Mouse (Mus musculus) midbrain, embryonic 14.5 days (tissue): Measurements from ENCODE around the gene Dlx1. TPM values are rescaled to one million over a fixed set of nuclear protein-coding genes. Genes with fewer than 3 reads are reported as not detected.

Experiments
- ATAC-seq: fragments of 200-750 bp; cut with Nextera tagmentation; 2 replicates; pipeline ENCODE4 v1.8.0; 2017; ENCODE audit warnings: moderate number of reproducible peaks, moderate library complexity; ENCODE audit not compliant: low FRiP score, low TSS enrichment
- DNase-seq: peaks from one replicate; pipeline ENCODE4 v3.0.0-alpha.2; 2015
- H3K27ac ChIP-seq: fragments of 300-500 bp; sonication (generic); replicated peaks from 2 replicates; pipeline ENCODE4 v1.5.1; 2014; ENCODE audit warnings: mild to moderate bottlenecking, low read depth, low read length, moderate library complexity
- H3K27me3 ChIP-seq: fragments of 300-500 bp; sonication (generic); 2 replicates; pipeline ENCODE4 v1.6.1; 2014; ENCODE audit warnings: low read length, control low read depth, mixed read lengths; ENCODE audit not compliant: control insufficient read depth, insufficient read depth
- H3K36me3 ChIP-seq: fragments of 300-500 bp; sonication (generic); 2 replicates; pipeline ENCODE4 v1.6.1; 2014; ENCODE audit warnings: low read length, control low read depth; ENCODE audit not compliant: control insufficient read depth, insufficient read depth
- H3K4me1 ChIP-seq: fragments of 300-500 bp; sonication (generic); 2 replicates; pipeline ENCODE4 v1.6.1; 2014; ENCODE audit warnings: mild to moderate bottlenecking, antibody characterized with exemption, low read length, control low read depth; ENCODE audit not compliant: control insufficient read depth, insufficient read depth
- H3K4me2 ChIP-seq: fragments of 300-500 bp; sonication (generic); 2 replicates; pipeline ENCODE4 v1.6.1; 2014; ENCODE audit warnings: mild to moderate bottlenecking, low read length, moderate library complexity
- H3K4me3 ChIP-seq: fragments of 300-500 bp; sonication (generic); replicated peaks from 2 replicates; pipeline ENCODE4 v1.5.1; 2014; ENCODE audit warnings: low read depth, low read length
- H3K9ac ChIP-seq: fragments of 300-500 bp; sonication (generic); replicated peaks from 2 replicates; pipeline ENCODE4 v1.6.1; 2014; ENCODE audit warnings: mild to moderate bottlenecking, low read length, moderate library complexity
- H3K9me3 ChIP-seq: fragments of 300-500 bp; sonication (generic); 2 replicates; pipeline ENCODE4 v1.6.1; 2016; ENCODE audit warnings: low read length, control low read depth, mixed read lengths; ENCODE audit not compliant: control insufficient read depth
- WGBS: fragments of 180-500 bp; shearing (Covaris S2); extraction: QIAGEN DNeasy Blood & Tissue Kit; methylation state at CpG from one replicate; pipeline ENCODE4 v1.1.7; 2014; 5-methylcytosine and 5-hydroxymethylcytosine counted together
- polyA plus RNA-seq: library from polyadenylated mRNA; unstranded; fragments of >200 nt; fragmentation: Nextera tagmentation; extraction: Ambion mirVana; gene quantifications from 2 replicates; pipeline ENCODE4 v1.2.1, GENCODE M21; 2014

Gene Dlx1
- polyA plus RNA-seq, 1 experiment from 2014 or later, result 0.61 TPM

- no peak for ATAC-seq
- H3K4me3 ChIP-seq, result no peak overlapping the region
- no peak overlapping the region for H3K4me2 ChIP-seq
- H3K9ac ChIP-seq, result no peak overlapping the region
- H3K9me3 ChIP-seq, result no peaks in the 10 kb centered on the region
- H3K4me1 ChIP-seq, result no peaks in the 10 kb centered on the region
- peaks cover 89% of the 10 kb centered on the region for H3K27me3 ChIP-seq
- no peaks in the 10 kb centered on the region for H3K36me3 ChIP-seq
- H3K27ac ChIP-seq, result no peak overlapping the region
- 50% methylated on average over 4 of the region's 4 CpGs for WGBS
- DNase-seq, result no peak
Observed at GRCm38 (mm10) chr2:71523431-71523830, 4.5 kb upstream of the Dlx1 start.

GRCm38 (mm10) chr2:71524763-71525162 lies 3.1 kb upstream of the Dlx1 start:
- ATAC-seq (no peak), DNase-seq (no peak)
- no peak overlapping the region for H3K9ac ChIP-seq

GRCm38 (mm10) chr2:71526595-71527322 lies 1.2 kb upstream of the Dlx1 start:
- H3K4me2 ChIP-seq, result no peak overlapping the region
- no peak overlapping the region for H3K4me3 ChIP-seq
- H3K27ac ChIP-seq, result no peak overlapping the region
- H3K27me3 ChIP-seq, result peaks cover 93% of the 10 kb centered on the region
- no peak overlapping the region for H3K9ac ChIP-seq
- H3K9me3 ChIP-seq, result no peaks in the 10 kb centered on the region
- ATAC-seq, result no peak
- no peaks in the 10 kb centered on the region for H3K36me3 ChIP-seq
- H3K4me1 ChIP-seq, result no peaks in the 10 kb centered on the region
- 3% methylated on average over 10 of the region's 10 CpGs for WGBS
- no peak for DNase-seq

More at GRCm38 (mm10) chr2:71524763-71525162, 3.1 kb upstream of the Dlx1 start:
- H3K27me3 ChIP-seq, result peaks cover 91% of the 10 kb centered on the region
- WGBS, result 27% methylated on average over 13 of the region's 13 CpGs
- H3K27ac ChIP-seq, result no peak overlapping the region
- no peaks in the 10 kb centered on the region for H3K4me1 ChIP-seq
- no peaks in the 10 kb centered on the region for H3K36me3 ChIP-seq
- no peak overlapping the region for H3K4me2 ChIP-seq
- no peaks in the 10 kb centered on the region for H3K9me3 ChIP-seq
- H3K4me3 ChIP-seq, result no peak overlapping the region

- no peak for ATAC-seq
- no peak overlapping the region for H3K27ac ChIP-seq
- peaks cover 98% of the 10 kb centered on the region for H3K27me3 ChIP-seq
- no peak overlapping the region for H3K4me3 ChIP-seq
- 3% methylated on average over 24 of the region's 24 CpGs for WGBS
- no peaks in the 10 kb centered on the region for H3K9me3 ChIP-seq
- no peaks in the 10 kb centered on the region for H3K4me1 ChIP-seq
- no peak overlapping the region for H3K9ac ChIP-seq
- no peaks in the 10 kb centered on the region for H3K36me3 ChIP-seq
- H3K4me2 ChIP-seq, result no peak overlapping the region
- peak; percentile 41 for DNase-seq
Observed at GRCm38 (mm10) chr2:71527323-71528013, 445 bp upstream of the Dlx1 start.

- DNase-seq, result peak; percentile 42
- Histone ChIP-seq H3K9me3 (no peaks in the 10 kb centered on the region), H3K36me3 (no peaks in the 10 kb centered on the region), H3K27me3 (peaks cover 98% of the 10 kb centered on the region), H3K4me2 (peak overlapping the region; percentile 60), H3K27ac (peak overlapping the region; percentile 41), H3K4me1 (no peaks in the 10 kb centered on the region), H3K9ac (0 out of 2 replicates have a peak overlapping the region, but pooled peaks have one; percentile 29), H3K4me3 (peak overlapping the region; percentile 34)
- under 1% methylated on average over 57 of the region's 57 CpGs for WGBS
- ATAC-seq, result peak; percentile 51; the same call in 1 of the 2 replicates
Observed at GRCm38 (mm10) chr2:71528714-71529510, 999 bp downstream of the Dlx1 start.

GRCm38 (mm10) chr2:71529511-71530351 lies 1.8 kb downstream of the Dlx1 start:
- no peaks in the 10 kb centered on the region for H3K36me3 ChIP-seq
- H3K9ac ChIP-seq, result 0 out of 2 replicates have a peak overlapping the region, but pooled peaks have one; percentile 29
- H3K27me3 ChIP-seq, result peaks cover 98% of the 10 kb centered on the region
- no peaks in the 10 kb centered on the region for H3K4me1 ChIP-seq
- H3K4me3 ChIP-seq, result peak overlapping the region; percentile 34
- under 1% methylated on average over 57 of the region's 60 CpGs for WGBS
- peak overlapping the region; percentile 60 for H3K4me2 ChIP-seq
- H3K27ac ChIP-seq, result no peak overlapping the region
- DNase-seq (peak; percentile 87), ATAC-seq (peak; percentile 87)
- H3K9me3 ChIP-seq, result no peaks in the 10 kb centered on the region

- ATAC-seq, result no peak
- H3K9me3 ChIP-seq, result no peaks in the 10 kb centered on the region
- no peak overlapping the region for H3K9ac ChIP-seq
- H3K27me3 ChIP-seq, result peaks cover 96% of the 10 kb centered on the region
- DNase-seq, result peak; percentile 43
- no peak overlapping the region; the same call in 1 of the 2 replicates for H3K27ac ChIP-seq
- H3K4me1 ChIP-seq, result no peaks in the 10 kb centered on the region
- H3K36me3 ChIP-seq, result no peaks in the 10 kb centered on the region
- under 1% methylated on average over 34 of the region's 34 CpGs for WGBS
- no peak overlapping the region; the same call in 1 of the 2 replicates for H3K4me2 ChIP-seq
- H3K4me3 ChIP-seq, result peak overlapping the region; percentile 34
Observed at GRCm38 (mm10) chr2:71530391-71531123, 2.6 kb downstream of the Dlx1 start.
